Comparison of ENCODE assay signal across 8 mouse cellular contexts in genomic region chr3:90475151-90475830, GRCm38 (mm10). TPM values are rescaled to one million over a fixed set of nuclear protein-coding genes. Genes with fewer than 3 reads are reported as not detected.
DNase-seq lines count a peak whose midpoint lies in the region; ATAC-seq lines count a peak whose summit lies in the region.

No protein-coding gene starts in this region.

- no peaks in the 10 kb centered on the region for H3K9me3 ChIP-seq in kidney, embryonic 16.5 days (ENCODE audit: low read length)
- H3K9me3 ChIP-seq in hindbrain, embryonic 12.5 days (replicated peaks), result no peaks in the 10 kb centered on the region
- H3K9me3 ChIP-seq in midbrain, embryonic 12.5 days, result no peaks in the 10 kb centered on the region

- peaks cover 18% of the 10 kb centered on the region for H3K36me3 ChIP-seq in kidney, embryonic 16.5 days (ENCODE audit: insufficient read depth, low read length)
- peaks cover 25% of the 10 kb centered on the region for H3K36me3 ChIP-seq in hindbrain, embryonic 12.5 days
- H3K36me3 ChIP-seq in midbrain, embryonic 12.5 days, result peaks cover 30% of the 10 kb centered on the region

- H3K27ac ChIP-seq in kidney, embryonic 16.5 days (ENCODE audit: low read length), result no peak overlapping the region
- no peak overlapping the region for H3K27ac ChIP-seq in hindbrain, embryonic 12.5 days
- H3K27ac ChIP-seq in midbrain, embryonic 12.5 days (replicated peaks), result no peak overlapping the region

- 40% methylated on average over 15 of the region's 16 CpGs for WGBS in kidney, embryonic 16.5 days
- WGBS in hindbrain, embryonic 12.5 days, result 44% methylated on average over 16 of the region's 16 CpGs
- 42% methylated on average over 16 of the region's 16 CpGs for WGBS in midbrain, embryonic 12.5 days

- peak overlapping the region; percentile 94 for H3K4me3 ChIP-seq in kidney, embryonic 16.5 days (ENCODE audit: low read length)
- peak overlapping the region; percentile 17; the same call in 1 of the 2 replicates for H3K4me3 ChIP-seq in hindbrain, embryonic 12.5 days
- H3K4me3 ChIP-seq in midbrain, embryonic 12.5 days, result peak overlapping the region; percentile 19; the same call in 1 of the 2 replicates

- DNase-seq in kidney, postnatal 4 days, result no peak
- DNase-seq in c-Kit-negative CD71-positive TER-119-positive erythroid progenitor cells, embryonic 14.5 days (ENCODE audit: low read depth, low spot score), result peak; percentile 13
- DNase-seq in frontal cortex, postnatal 10 days (ENCODE audit: low spot score in 2 of 2), result no peak
- no peak for DNase-seq in spleen, postnatal 36 days (ENCODE audit: low spot score in 2 of 2)
- DNase-seq in spleen, postnatal 14 days (ENCODE audit: low spot score in 2 of 2), result no peak

- no peak; the same call in 1 of the 2 replicates for ATAC-seq in kidney, embryonic 16.5 days (ENCODE audit: low FRiP score, low TSS enrichment)
- peak; percentile 35 for ATAC-seq in hindbrain, embryonic 12.5 days (ENCODE audit: low FRiP score)
- ATAC-seq in midbrain, embryonic 12.5 days (ENCODE audit: low FRiP score, low read depth), result peak; percentile 27

- H3K4me2 ChIP-seq in kidney, embryonic 16.5 days (replicated peaks; ENCODE audit: low read depth, low read length), result peak overlapping the region; percentile 52
- no peak overlapping the region for H3K4me2 ChIP-seq in hindbrain, embryonic 12.5 days (replicated peaks)
- 0 out of 2 replicates have a peak overlapping the region, but pooled peaks have one; percentile 21 for H3K4me2 ChIP-seq in midbrain, embryonic 12.5 days (replicated peaks)

- H3K9ac ChIP-seq in kidney, embryonic 16.5 days (replicated peaks; ENCODE audit: low read length), result no peak overlapping the region
- no peak overlapping the region for H3K9ac ChIP-seq in hindbrain, embryonic 12.5 days
- H3K9ac ChIP-seq in midbrain, embryonic 12.5 days (replicated peaks), result no peak overlapping the region

- peaks cover 8% of the 10 kb centered on the region for H3K4me1 ChIP-seq in kidney, embryonic 16.5 days (ENCODE audit: insufficient read depth, low read length)
- H3K4me1 ChIP-seq in hindbrain, embryonic 12.5 days, result peaks cover 7% of the 10 kb centered on the region
- peaks cover 10% of the 10 kb centered on the region; the same call in 1 of the 2 replicates for H3K4me1 ChIP-seq in midbrain, embryonic 12.5 days

- no peaks in the 10 kb centered on the region for H3K27me3 ChIP-seq in kidney, embryonic 16.5 days (ENCODE audit: insufficient read depth, low read length)
- no peaks in the 10 kb centered on the region for H3K27me3 ChIP-seq in hindbrain, embryonic 12.5 days
- H3K27me3 ChIP-seq in midbrain, embryonic 12.5 days, result no peaks in the 10 kb centered on the region

RNA-seq across cellular contexts. Expression of gene Ilf2, which starts 0.6 kb away (rescaled TPM):
- 219 and 223 TPM in 2 replicates for polyA plus RNA-seq in kidney, embryonic 16.5 days (2015; fragmentation: Nextera tagmentation; extraction: Ambion mirVana)
- polyA plus RNA-seq in hindbrain, embryonic 12.5 days (2016; fragmentation: Nextera tagmentation; extraction: Ambion mirVana), result 292 and 310 TPM in 2 replicates
- polyA plus RNA-seq in midbrain, embryonic 12.5 days (2016; fragmentation: Nextera tagmentation; extraction: Ambion mirVana), result 319 and 328 TPM in 2 replicates

RNA-seq across cellular contexts. Expression of gene Npr1, which starts 9.6 kb away (rescaled TPM):
- 20.0 and 20.5 TPM in 2 replicates for polyA plus RNA-seq in kidney, embryonic 16.5 days (2015; fragmentation: Nextera tagmentation; extraction: Ambion mirVana)
- 3.8 and 4.1 TPM in 2 replicates for polyA plus RNA-seq in hindbrain, embryonic 12.5 days (2016; fragmentation: Nextera tagmentation; extraction: Ambion mirVana)
- polyA plus RNA-seq in midbrain, embryonic 12.5 days (2016; fragmentation: Nextera tagmentation; extraction: Ambion mirVana), result 2.5 and 2.6 TPM in 2 replicates

RNA-seq across cellular contexts. Expression of gene Snapin, which starts 15.5 kb away (rescaled TPM):
- 73.9 and 80.1 TPM in 2 replicates for polyA plus RNA-seq in kidney, embryonic 16.5 days (2015; fragmentation: Nextera tagmentation; extraction: Ambion mirVana)
- 80.6 and 89.5 TPM in 2 replicates for polyA plus RNA-seq in hindbrain, embryonic 12.5 days (2016; fragmentation: Nextera tagmentation; extraction: Ambion mirVana)
- polyA plus RNA-seq in midbrain, embryonic 12.5 days (2016; fragmentation: Nextera tagmentation; extraction: Ambion mirVana), result 78.4 and 79.8 TPM in 2 replicates

RNA-seq across cellular contexts. Expression of gene Chtop, which starts 34.0 kb away (rescaled TPM):
- polyA plus RNA-seq in kidney, embryonic 16.5 days (2015; fragmentation: Nextera tagmentation; extraction: Ambion mirVana), result 135 and 144 TPM in 2 replicates
- 203 and 218 TPM in 2 replicates for polyA plus RNA-seq in hindbrain, embryonic 12.5 days (2016; fragmentation: Nextera tagmentation; extraction: Ambion mirVana)
- polyA plus RNA-seq in midbrain, embryonic 12.5 days (2016; fragmentation: Nextera tagmentation; extraction: Ambion mirVana), result 220 and 221 TPM in 2 replicates

RNA-seq across cellular contexts. Expression of gene S100a1, which starts 38.9 kb away (rescaled TPM):
- 116 and 122 TPM in 2 replicates for polyA plus RNA-seq in kidney, embryonic 16.5 days (2015; fragmentation: Nextera tagmentation; extraction: Ambion mirVana)
- polyA plus RNA-seq in hindbrain, embryonic 12.5 days (2016; fragmentation: Nextera tagmentation; extraction: Ambion mirVana), result 5.8 and 13.4 TPM in 2 replicates
- polyA plus RNA-seq in midbrain, embryonic 12.5 days (2016; fragmentation: Nextera tagmentation; extraction: Ambion mirVana), result 4.5 and 6.4 TPM in 2 replicates

Comparison
In these comparisons a context has a peak if more than half of its experiments do, and no peak if none do; other contexts are left out.
1. H3K4me3 ChIP-seq: peak in every context shown above with its lines; median percentile 94 in kidney, embryonic 16.5 days; 19 in midbrain, embryonic 12.5 days; 17 in hindbrain, embryonic 12.5 days.